Mouse (Mus musculus) lung, postnatal 10 days (tissue): ENCODE results near the gene Cobl.

ENCODE experiments used
- DNase-seq: peaks from one replicate; pipeline ENCODE4 v3.0.0; 2021

Gene Cobl

GRCm38 (mm10) chr11:12208574-12208973, 256.2 kb downstream of the Cobl start:
- no peak for DNase-seq

DNA sequence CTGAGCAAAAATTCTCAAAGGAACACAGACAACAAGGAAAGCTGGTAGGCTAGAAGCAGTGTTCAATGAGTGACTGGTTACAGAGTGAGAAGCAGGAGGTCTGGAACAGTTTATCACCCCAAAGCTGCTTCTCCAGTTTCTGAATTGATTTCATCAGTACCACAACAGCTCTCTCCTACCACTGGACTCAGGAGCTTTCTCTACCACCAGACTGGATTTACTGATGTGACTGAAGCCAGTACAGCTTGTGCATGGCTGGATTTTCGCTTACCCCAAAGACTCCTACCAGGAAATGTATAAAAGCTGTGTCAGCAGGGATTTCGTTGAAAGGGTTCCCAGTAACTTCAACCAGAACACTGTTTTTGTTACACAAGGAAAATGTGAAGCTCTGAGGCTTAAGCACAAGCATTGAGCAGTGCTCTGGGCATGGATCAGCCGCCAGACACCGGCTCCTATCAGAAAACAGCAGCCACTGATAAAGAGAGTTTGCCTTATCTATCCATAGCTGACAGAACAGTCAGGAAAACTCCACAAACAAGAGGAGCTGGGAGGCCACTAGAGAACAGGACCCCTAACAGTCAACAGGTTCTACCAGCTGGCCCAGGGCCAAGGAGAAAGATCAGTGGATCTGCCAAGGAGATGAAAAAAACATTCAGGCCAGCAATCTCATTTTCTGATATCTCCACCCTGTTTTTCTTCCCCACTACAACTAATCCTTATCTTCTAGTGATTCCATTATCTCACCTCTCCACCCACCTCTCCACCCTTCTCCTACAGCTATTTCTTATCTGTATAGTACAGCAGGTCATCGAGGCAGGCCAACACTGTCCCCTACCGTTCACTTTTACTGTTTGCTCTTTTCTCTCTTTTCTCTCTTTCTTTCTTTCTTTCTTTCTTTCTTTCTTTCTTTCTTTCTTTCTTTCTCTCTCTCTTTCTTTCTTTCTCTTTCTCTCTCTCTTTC, 259.3 kb downstream of the Cobl start:
- peak; percentile 9 for DNase-seq

DNA sequence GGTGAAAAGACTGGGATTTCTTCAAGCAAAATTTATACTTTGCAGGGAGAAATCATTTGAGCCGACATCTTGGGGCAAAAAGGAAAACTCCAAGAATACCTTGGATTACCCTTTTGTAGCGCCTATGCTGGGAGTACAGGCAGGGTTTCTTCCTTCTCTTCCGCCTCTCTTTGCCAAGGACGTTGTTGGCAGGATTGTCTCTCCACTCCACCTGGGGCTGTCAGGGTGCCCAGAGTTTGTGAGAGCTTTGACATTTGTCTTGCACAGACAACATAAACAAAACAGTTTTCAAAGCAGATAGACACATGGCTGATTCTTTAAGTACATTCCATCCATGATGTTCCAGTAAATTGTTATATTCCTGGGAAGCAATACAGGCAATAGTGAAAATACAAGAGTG, 265.3 kb downstream of the Cobl start:
- DNase-seq: no peak

DNA sequence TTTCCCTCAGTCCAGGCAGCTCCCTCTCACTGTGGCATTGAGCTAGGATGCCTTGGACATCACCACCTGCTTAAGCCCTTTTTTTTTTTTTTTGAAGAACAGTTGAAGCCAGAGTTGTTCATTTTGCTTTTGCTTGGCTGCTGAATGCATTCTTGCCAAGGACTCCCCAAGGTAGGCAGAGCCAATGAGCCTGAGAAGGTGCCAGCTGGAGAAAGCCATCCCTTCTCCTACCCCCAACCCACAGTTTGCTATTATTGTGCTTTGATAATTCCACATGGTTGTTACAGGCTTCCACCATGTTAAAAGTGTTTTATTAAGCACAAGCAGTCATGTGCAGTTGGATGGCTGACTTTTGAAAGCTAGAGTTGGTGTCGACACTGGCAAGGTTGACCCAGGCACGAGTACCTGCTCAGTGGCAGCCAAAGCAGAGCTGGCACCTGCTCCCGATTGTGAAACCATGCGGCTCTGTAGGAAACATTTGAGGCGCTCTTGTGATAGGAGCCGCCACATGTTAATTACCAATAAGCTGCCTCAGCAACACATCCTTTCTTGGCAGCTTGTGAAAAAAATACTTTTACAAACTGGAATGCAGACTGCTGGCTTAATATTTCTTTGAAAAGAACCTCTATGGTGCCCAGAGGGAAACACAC, 265.9 kb downstream of the Cobl start:
- peak; percentile 45 for DNase-seq

DNA sequence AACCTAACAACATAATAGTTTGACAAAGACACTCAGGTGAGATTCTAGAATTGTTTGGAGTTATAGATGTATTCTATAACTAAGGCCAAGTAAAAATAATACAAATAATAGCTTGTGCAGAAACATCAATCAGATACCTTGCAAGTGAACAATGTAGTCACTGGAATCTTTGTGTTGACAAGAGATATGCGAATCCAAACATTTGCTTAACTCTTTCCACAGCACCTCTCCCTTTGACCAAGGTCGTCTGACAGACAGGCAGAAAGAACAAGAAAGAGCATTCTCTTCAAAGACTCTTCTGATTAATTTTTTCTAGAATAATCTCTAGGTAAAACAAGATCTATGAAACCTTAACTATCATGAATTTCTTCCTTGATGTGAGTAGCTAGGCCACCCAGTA, 266.7 kb downstream of the Cobl start:
- DNase-seq: no peak

- no peak for DNase-seq
Measured at GRCm38 (mm10) chr11:12197542-12197941, 267.2 kb downstream of the Cobl start.

GRCm38 (mm10) chr11:12195390-12195789, 269.4 kb downstream of the Cobl start:
- DNase-seq: no peak

- no peak for DNase-seq
Measured at GRCm38 (mm10) chr11:12193369-12193768, 271.4 kb downstream of the Cobl start.

- no peak for DNase-seq
Measured at GRCm38 (mm10) chr11:12191386-12191785, 273.4 kb downstream of the Cobl start.

DNA sequence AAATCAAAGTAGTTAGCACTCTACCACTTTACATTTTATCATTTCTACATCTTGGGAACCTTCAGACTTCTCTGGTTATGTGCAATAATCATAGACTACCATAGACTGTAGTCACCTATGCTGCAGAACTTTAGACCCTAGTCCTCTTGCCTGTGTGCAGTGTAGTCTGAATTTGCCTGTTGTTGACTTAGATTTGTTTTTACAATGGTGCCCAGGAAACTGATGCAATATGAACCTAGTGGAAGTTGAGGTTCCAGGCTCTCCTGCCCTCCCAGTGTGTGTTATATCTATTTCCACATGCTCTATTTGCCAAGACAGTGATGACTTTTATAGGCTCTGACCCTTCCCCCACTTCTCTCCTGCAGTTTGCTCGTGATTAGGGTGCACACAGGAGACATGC, 274.3 kb downstream of the Cobl start:
- DNase-seq: no peak
